Mouse (Mus musculus) adrenal gland, postnatal 10 days (tissue): ENCODE results near the gene Vps13c. TPM values are rescaled to one million over a fixed set of nuclear protein-coding genes. Genes with fewer than 3 reads are reported as not detected.

ENCODE experiments used
- DNase-seq: peaks from one replicate; pipeline ENCODE4 v3.0.0; 2021; ENCODE audit warnings: mixed read lengths
- total RNA-seq, 2 experiments: library from RNA; stranded (reverse); gene quantifications; 2 replicates each; pipeline ENCODE4 v1.2.3; 2021

Vps13c gene
- total RNA-seq, 2 experiments from 2014 or later: 32.2 to 49.3 TPM

DNA sequence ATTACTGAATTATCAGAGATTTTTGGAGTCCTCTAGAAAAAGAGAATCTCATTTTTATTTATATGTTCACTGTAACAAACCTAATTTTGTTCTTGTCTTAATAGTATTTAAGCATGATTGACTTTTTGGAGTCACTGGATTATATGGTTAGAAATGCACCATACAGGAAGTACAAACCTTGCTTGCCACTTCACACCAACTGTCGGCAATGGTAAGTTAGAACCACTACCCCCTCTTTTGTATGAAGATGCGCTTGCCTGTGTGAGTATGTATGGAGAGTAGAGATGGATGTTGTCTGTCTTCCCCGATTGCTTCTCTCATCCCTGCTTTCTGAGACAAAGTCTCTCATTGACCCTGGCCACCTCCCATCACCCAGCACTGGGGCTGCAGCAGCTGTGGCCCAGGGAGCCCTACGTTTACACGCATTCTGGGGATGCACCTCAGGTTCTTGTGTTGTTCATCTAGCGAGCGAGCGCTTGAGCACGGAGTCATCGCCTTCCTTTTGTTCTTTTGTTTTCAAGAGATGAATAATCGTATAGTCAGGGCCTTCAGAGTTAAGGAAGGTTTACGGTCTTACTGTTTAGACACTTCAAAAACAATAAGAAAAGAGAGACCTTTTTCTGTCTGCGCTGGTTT, 43.3 kb downstream of the Vps13c start:
- no peak for DNase-seq

DNA sequence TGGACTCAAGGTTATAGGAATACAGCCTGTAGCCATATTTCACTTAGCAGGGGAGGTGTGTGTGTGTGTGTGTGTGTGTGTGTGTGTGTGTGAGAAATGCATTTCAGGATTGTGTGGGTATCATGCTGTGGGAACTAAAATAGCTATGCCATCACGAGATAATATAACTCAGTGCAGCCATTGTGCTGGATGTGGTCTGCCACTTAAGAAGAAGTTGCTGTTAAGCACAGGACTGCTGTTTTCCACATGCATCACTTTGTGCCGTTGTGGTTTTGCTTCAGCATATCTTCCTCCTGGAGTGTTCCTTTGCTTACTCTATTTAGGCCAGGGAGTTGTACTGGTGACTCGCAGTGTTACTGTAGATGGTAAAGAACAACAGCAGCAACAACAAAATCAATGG, 43.9 kb downstream of the Vps13c start:
- no peak for DNase-seq

DNA sequence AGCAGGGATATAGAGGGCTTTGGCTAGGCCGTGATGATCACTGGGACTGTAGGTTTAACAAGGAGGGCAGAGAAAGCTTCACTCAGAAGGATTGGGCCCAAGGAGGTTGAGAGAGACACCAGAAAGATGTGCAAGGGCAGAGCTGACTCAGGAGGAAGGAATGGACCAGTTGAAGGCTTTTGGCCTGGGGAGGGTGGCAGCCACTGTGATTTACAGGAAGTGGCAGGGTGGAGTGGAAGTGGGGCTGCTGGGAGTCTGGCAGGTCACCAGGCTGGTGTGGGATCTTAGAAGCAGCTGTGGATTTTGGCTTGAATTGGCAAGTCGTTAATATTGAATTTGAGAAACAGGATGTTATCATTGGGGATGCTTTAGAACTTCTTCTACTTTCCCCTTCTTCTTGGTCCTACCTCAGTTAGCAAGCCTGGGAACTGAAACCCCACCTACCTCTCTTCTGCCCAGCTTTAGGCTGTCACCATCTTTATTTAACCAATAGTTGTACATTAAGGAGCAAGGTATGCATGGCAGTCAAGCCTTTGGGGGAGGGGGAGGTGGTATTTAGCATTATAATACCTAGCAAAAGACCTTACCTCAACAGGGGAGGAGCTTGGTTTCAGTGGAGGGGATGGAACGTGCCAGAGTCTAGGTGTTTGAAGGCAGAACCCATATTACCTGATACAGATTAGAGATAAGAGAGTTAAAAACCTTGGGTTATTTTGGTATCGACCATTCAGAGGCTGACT, 47.0 kb downstream of the Vps13c start:
- DNase-seq: no peak

DNA sequence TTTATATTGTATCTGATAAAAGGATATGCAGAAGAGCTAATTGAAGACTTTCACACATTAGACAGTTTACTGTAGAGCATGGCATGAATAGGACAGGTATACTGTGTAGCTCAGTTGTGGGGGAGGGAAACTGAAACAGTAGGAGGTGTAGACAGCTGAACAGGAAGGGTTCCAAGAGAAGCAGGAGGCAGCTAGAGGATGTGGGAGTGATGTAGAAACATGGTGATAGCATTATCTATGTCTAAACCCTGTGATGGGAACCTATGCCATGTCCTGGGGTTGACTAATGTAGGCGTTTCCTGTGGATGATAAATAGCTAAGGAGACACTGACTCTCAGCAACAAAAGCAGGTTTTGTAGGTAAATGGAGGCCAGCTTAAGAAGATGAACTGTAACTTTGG, 53.3 kb downstream of the Vps13c start:
- no peak for DNase-seq

DNA sequence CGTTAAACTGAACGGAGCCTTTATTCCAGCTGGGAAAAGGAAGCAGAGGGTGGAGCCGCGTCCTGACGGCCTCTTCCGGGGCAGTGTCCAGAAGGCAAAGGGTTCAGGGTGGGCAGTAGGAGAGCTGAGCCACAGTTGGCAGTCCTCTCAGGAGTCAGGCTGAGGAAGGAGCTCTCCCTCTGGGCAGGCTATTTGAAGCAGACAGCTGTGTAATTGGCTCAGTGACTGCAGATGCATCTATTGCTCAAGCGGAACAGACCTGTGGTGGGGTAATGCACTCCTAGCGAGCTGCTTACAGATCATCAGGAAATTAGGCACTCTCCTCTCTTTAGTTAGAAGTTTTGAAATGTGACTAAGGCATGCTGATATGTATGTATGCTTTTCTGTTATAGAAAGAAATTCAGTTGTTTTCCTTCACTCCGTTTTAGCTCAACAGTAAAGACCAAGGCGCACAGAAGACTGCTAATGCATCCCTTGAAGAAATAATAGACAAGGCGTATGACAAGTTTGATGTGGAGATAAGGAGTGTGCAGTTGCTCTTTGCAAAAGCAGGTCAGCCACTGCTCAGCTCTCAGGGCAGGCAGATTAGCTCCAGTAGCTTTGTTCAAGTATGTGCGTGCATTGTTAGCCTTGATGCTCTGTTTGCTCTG, 56.6 kb downstream of the Vps13c start:
- DNase-seq: no peak

DNA sequence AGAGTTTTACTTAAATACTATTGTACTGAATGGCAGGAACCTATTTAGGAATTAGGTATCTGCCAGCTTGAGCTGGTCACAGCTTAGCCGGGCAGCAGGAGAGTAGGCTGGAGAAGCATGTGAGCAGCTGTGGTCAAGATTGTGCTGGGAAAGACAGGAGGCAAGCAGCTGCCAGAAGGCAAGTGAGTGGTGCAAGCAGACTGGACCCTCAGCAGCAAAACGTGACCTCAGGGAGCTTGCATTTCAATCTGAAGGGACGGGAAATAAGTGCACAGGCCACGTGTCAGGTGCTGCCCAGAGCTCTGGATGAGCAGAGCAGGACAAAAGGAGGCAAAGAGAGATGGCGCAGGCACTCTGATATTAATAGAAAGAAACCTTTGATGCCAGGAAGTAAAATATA, 60.2 kb downstream of the Vps13c start:
- DNase-seq: no peak

DNA sequence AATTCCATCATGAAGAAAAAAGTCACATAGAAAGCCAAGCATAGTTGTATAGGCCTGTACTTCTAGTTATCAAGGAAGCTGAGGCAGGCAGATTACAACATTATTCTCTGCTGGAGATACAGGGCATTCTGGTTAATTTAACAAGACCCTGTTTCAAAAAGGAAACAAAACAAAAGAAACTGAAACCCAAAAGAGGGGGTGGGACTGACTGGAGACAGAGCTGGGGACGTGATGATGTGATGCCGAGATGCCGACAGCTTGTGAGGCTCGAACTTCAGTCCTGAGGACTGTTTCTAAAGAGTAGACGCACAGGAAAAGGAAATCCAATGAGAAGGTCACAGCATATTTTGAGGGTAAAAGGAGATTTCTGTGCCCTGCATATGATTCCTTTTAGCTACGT, 64.2 kb downstream of the Vps13c start:
- no peak for DNase-seq

GRCm38 (mm10) chr9:67905541-67905940, 65.3 kb downstream of the Vps13c start:
- no peak for DNase-seq

GRCm38 (mm10) chr9:67914681-67915080, 74.5 kb downstream of the Vps13c start:
- peak; percentile 23 for DNase-seq

DNA sequence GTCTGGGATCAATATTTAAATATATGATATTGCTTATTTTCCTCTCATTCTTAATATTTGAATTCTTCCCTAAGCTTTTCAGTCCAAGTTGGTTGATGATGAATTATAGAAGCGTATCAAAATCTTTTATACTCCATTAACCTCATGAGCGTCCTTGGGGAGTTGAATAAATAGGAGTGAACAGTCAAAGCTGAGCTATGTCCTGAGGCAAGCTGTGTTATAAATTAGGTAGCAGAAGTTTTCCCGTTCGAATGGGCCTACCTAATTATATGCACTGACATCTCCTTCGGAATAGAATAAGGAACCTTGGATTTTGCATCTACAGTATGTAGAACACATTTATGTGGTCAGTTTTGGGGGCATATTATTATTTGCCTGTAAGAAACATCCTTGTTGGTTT, 82.2 kb downstream of the Vps13c start:
- no peak for DNase-seq

- no peak for DNase-seq
These were observed 90.4 kb downstream of the Vps13c start for GRCm38 (mm10) chr9:67930629-67931028.

DNA sequence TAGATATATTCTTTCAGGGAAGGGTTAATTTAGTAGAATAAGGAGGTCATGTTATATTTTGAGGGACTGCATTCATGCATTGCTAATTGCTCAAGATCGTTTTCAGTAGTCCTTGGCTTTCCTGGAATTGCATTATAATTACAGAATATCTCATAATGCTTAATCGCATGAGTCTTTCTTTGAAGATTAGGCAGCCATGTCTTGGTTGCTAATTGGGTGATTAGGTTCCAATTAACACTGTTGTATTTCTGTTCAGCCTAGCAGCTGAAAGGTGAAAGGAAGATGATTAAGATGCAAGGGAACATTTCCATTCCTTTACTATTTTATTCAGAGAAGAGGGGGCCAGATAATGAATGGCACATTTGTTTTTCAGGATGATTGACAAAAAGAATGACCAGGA, 97.1 kb downstream of the Vps13c start:
- DNase-seq: no peak

GRCm38 (mm10) chr9:67955466-67956010, 115.3 kb downstream of the Vps13c start:
- DNase-seq: no peak

DNA sequence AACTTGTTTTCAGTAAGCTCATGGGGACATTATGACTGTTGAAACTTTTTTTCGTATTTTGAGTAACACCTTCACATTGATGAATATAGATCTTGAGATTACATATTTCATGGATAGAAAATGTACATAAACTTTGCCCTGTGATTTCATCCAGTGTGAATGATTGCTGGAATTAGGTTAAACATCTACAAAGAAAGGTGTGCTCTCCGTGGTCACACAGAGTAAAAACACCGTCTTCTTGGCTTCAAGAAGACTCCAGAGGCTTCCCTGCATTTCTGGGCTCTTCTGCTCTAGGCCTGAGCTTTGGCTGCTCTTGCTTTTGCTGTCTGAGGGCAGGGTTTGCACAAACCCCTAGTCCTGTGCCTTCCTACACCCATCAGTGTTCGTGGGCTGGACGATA, 121.8 kb downstream of the Vps13c start:
- no peak for DNase-seq

DNA sequence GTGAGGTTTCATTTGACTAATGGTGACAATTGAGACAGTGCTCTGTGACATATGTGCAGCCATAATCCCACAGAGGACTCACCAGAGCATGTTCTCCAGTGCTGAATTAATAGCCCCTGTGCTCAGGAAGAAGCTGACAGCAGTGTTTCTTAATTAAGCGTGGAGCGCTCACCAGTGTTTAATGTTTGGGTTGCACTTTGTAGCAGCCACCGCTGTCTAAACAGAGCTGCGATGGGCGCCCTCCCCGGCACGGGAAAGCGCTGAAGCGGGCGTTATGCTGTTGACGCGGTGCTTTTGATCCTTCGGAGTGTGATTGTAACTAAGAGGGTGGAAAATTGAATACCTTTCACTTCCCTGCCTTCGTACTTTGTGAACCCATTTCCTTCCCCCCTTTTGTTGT, 125.7 kb downstream of the Vps13c start:
- no peak for DNase-seq

GRCm38 (mm10) chr9:67967011-67967410, 126.8 kb downstream of the Vps13c start:
- no peak for DNase-seq

DNA sequence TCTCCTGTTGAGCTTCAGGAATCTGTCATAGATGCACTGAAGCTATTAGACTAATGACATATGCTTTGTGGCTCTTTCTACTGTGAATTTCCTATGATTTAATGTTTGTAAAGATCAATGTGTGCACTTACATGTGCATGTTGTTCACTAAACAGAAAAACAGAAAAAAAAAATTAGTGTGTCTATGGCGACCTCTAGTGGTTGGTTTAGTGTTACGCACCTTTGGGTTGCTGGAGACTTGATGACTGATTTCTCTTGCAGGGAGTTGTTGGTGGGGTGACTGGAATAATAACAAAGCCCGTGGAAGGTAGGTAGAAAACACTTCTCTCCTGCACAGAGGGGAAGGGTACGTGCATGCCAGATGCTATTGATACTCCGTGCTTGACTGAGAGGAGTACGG, 133.3 kb downstream of the Vps13c start:
- DNase-seq: peak; percentile 3

- no peak for DNase-seq
These were observed 135.3 kb downstream of the Vps13c start for GRCm38 (mm10) chr9:67975491-67975890.

DNA sequence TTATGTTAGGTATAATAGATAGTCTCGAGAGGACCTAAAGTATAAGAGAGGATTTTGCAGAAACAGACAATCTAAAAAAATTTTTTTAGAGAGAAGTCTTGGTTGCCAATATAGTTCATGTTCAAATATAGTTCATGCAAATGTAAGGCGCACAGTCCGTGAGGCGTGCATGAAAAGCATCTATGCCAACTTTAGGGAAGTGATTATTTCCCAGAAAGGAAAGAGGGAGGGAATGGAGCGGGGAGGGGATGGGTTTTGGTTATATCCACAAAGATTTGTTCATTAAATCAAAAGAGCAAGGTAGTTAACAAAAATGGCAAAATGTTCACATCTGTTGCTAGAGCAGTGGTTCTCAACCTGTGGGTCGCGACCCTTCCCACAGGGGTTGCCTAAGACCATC, 166.4 kb downstream of the Vps13c start:
- no peak for DNase-seq

- DNase-seq: peak; percentile 89
These were observed 174.8 kb downstream of the Vps13c start for GRCm38 (mm10) chr9:68014991-68015396.

DNA sequence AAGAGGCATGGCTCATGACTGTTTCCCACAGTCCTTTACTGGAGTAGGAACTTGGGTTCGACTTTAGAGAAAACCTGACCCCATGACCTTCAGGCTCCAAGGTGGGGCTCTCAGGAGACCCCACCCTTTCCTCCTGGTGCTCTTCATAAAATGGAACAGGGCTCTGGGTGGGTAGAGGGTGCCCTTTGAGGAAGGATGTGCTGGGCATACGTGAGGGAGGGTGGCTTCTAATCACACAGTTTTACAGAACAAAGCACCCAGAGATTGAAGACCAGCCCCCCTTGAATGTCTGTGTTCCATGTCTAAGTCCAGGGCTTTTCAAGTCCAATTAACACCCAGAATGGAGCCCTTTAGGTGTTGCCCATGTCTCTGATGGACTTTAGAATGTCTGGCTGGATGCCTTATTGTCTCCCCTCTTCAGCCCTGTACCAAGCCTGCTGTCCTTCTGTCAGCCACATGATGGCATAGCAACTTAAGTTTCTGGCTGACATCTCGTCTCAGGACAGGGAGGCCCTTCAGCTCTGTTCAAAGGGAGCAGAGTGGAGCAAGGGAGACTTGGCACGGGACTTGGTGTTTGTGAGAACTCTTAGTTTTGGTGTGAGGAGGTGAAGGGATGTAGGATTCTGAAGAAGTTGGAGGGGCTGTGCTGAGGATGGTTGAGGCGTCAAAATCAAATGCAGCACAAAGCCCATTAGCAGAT, 176.2 kb downstream of the Vps13c start:
- DNase-seq: peak; percentile 72

DNA sequence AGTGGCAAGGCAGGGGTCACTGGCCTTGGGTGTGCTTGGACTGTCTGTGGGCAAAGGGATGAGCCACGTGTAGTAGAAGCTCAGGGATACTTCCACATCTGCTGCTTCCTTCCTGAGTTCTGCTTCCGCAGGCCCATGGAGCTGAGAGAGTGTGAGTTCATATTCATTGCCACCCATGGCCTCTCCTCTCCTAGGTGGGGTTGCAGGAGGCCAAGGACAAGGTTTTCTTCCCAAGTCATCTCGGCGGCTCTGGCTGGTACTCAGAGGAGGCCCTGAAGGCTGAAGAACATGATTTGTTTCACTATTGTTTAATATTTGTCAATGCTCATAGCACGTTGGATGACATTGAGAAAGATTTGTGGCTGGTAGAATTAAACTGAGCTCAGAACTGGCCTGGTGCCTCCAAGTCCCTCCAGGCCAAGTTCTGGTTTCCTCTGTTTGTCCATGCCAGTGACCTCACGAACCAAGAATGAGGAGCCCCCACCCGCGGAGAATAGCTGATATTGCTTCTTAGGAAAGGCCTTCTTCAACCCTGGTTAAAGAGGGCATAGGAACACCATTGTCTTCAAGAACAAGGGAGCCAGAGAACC, 180.7 kb downstream of the Vps13c start:
- DNase-seq: peak; percentile 60
